Mouse (Mus musculus): ENCODE data around the gene Cdh13. TPM values are rescaled to one million over a fixed set of nuclear protein-coding genes. Genes with fewer than 3 reads are reported as not detected.
A peak's percentile ranks its signal among the peaks of the same experiment; 100 is the strongest.

The Cdh13 gene
- polyA plus RNA-seq, 1 experiment from 2014 or later, result 0.45 TPM

DNA sequence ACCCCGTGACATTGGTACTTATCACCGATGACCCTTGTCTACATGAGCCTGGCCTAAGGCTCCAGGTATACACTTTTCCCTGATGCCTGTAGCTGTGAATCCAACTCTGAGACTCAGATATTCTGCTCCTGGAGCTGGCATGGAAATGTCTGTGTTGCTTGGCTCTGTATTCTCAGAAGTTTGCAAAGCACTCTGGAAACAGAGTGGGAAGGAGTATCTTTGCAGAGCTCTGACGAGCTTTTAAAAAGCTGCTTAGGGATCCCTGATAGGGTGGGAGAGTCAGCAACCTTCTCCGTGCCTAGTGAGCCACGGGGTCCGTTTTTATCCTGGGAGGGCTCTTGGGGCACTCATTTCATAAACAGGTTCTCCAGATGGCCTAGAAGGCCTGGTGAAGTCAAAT is 526.1 kb downstream of the Cdh13 start:
- no peaks in the 10 kb centered on the region for H3K27me3 ChIP-seq
- H3K9ac ChIP-seq, result no peak overlapping the region
- ATAC-seq (ENCODE audit: low read depth), result no peak
- H3K36me3 ChIP-seq, result no peaks in the 10 kb centered on the region
- no peaks in the 10 kb centered on the region; the same call in 1 of the 2 replicates for H3K9me3 ChIP-seq (replicated peaks)
- H3K4me3 ChIP-seq (replicated peaks), result no peak overlapping the region
- H3K4me2 ChIP-seq, result no peak overlapping the region
- no peaks in the 10 kb centered on the region for H3K4me1 ChIP-seq (replicated peaks)
- DNase-seq, result no peak
- WGBS (ENCODE audit: insufficient replicate concordance), result 52% methylated on average over 6 of the region's 6 CpGs
- H3K27ac ChIP-seq, result no peak overlapping the region

DNA sequence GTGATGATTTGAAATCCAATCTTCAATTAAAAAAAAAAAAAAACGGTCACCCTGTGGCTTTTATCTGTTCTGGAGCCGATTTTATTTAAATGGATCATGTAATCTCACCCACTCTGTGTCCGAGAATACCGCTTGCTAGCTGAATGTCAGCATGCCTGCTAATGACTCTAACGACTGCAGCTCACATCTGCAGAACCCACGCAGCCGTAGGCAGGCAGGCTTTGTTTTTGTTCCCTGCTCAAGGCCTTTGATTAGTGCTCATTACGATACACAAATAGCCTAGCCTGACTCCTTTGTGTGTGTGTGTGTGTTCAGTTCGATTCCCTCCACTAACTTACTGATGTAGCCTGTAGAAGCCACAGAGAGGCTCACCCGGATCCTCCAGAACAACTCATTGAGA is 531.5 kb downstream of the Cdh13 start:
- Histone ChIP-seq H3K27me3 (no peaks in the 10 kb centered on the region), H3K36me3 (no peaks in the 10 kb centered on the region), H3K4me3 (replicated peaks) (no peak overlapping the region), H3K9ac (no peak overlapping the region), H3K4me2 (no peak overlapping the region), H3K4me1 (replicated peaks) (no peaks in the 10 kb centered on the region), H3K27ac (no peak overlapping the region), H3K9me3 (replicated peaks) (0 out of 2 replicates have a peak, but pooled peaks cover 3% of the 10 kb centered on the region)
- ATAC-seq (ENCODE audit: low read depth) (no peak), DNase-seq (no peak)
- WGBS (ENCODE audit: insufficient replicate concordance), result 59% methylated on average over 10 of the region's 10 CpGs

DNA sequence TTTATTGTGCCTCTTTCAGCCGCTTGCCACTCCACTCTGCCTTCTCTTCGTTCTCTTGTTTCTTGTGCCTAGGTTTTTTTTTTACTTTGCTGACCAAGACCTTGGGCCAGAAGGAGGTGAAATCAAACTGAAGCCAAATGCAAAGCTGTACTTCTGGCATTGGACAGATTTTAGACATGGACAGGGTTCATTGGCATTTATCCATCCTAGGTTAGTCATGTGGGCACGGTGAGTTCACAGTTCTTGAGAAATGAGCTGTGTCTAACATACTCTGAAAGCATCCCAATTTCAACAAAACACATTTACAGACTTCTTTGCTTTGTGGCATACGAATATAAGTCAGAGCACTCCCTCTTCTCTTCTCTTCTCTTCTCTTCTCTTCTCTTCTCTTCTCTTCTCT is 543.2 kb downstream of the Cdh13 start:
- no peak for ATAC-seq (ENCODE audit: low read depth)
- H3K27ac ChIP-seq, result no peak overlapping the region

DNA sequence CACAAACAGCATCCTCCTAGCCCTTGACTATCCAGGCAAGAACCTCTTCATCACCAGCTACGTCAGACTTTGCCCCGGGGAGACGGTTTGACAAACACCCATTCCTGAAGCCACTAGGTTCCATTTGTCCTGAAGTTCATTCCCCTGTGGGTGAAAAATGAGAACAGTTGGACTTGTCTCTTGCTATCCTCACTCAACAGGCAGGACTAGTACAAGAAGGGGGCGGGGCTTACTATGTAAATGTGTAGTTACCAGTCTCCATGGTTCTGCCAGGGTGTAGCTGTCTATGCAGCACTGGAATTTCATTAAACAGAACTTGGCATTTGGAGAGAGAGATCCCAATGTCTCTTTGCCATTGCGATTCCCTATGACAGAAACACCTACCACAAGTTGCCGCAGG is 544.2 kb downstream of the Cdh13 start:
- Histone ChIP-seq H3K4me1 (replicated peaks) (no peaks in the 10 kb centered on the region), H3K9me3 (replicated peaks) (peaks cover 3% of the 10 kb centered on the region; the same call in 1 of the 2 replicates), H3K4me2 (no peak overlapping the region), H3K27me3 (no peaks in the 10 kb centered on the region), H3K27ac (no peak overlapping the region), H3K9ac (no peak overlapping the region), H3K4me3 (replicated peaks) (no peak overlapping the region), H3K36me3 (no peaks in the 10 kb centered on the region)
- ATAC-seq (ENCODE audit: low read depth) (no peak), DNase-seq (no peak)
- WGBS (ENCODE audit: insufficient replicate concordance), result 83% methylated on average over 6 of the region's 6 CpGs

More for the DNA sequence above, 543.2 kb downstream of the Cdh13 start:
- H3K9ac ChIP-seq, result no peak overlapping the region
- H3K9me3 ChIP-seq (replicated peaks), result peaks cover 3% of the 10 kb centered on the region; the same call in 1 of the 2 replicates
- H3K4me1 ChIP-seq (replicated peaks), result no peaks in the 10 kb centered on the region
- H3K36me3 ChIP-seq, result no peaks in the 10 kb centered on the region
- no peak for DNase-seq
- H3K27me3 ChIP-seq, result no peaks in the 10 kb centered on the region
- no peak overlapping the region for H3K4me3 ChIP-seq (replicated peaks)
- no peak overlapping the region for H3K4me2 ChIP-seq
- 66% methylated on average over 4 of the region's 4 CpGs for WGBS (ENCODE audit: insufficient replicate concordance)

DNA sequence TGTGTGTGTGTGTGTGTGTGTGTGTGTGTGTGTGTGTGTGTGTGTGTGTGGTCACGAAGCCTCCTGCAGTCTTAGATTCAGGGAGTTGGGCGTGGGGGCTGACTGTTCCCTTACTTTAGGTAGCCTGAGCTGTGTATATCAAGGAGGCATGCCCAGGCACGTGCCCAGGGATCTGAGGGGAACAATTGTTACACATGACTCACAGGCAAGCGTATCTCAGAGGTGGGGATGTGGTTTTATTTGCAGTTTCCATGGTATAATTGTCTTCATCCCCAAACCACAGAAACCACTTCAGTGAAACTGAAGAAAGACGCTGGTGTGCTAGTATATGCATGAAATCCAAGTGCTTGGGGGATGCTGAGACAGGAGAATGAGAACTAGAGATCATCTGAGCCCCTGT is 546.8 kb downstream of the Cdh13 start:
- WGBS (ENCODE audit: insufficient replicate concordance), result 29% methylated on average over 5 of the region's 5 CpGs
- no peak overlapping the region for H3K4me2 ChIP-seq
- no peaks in the 10 kb centered on the region for H3K36me3 ChIP-seq
- no peak for DNase-seq
- H3K4me3 ChIP-seq (replicated peaks), result no peak overlapping the region
- no peaks in the 10 kb centered on the region for H3K4me1 ChIP-seq (replicated peaks)
- no peak overlapping the region for H3K9ac ChIP-seq
- H3K9me3 ChIP-seq (replicated peaks), result peaks cover 3% of the 10 kb centered on the region; the same call in 1 of the 2 replicates
- no peak for ATAC-seq (ENCODE audit: low read depth)
- no peaks in the 10 kb centered on the region for H3K27me3 ChIP-seq
- no peak overlapping the region for H3K27ac ChIP-seq

DNA sequence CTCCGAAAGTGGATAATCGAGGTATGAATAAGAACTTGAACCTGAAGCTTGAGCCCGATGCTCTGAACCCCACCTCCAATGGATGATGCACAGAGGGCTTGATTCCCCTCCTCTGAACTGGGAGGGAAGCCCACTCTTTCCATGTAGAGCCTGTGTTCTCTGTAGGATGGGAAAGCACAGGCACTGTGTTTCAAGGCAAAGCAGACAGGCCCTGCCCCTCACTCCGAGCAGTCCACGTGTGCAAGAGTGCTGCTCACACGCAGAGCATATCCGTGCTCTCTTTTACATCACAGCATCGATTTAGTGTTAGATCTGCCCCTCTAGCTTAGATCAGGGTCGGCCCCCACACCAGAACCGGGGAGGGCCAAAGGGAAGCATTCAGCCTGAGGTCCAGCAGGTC is 547.5 kb downstream of the Cdh13 start:
- 76% methylated on average over 10 of the region's 10 CpGs for WGBS (ENCODE audit: insufficient replicate concordance)
- DNase-seq (no peak), ATAC-seq (ENCODE audit: low read depth) (no peak)
- Histone ChIP-seq H3K36me3 (no peaks in the 10 kb centered on the region), H3K9me3 (replicated peaks) (peaks cover 3% of the 10 kb centered on the region; the same call in 1 of the 2 replicates), H3K4me2 (no peak overlapping the region), H3K4me1 (replicated peaks) (no peaks in the 10 kb centered on the region), H3K9ac (no peak overlapping the region), H3K4me3 (replicated peaks) (no peak overlapping the region), H3K27ac (no peak overlapping the region), H3K27me3 (no peaks in the 10 kb centered on the region)

DNA sequence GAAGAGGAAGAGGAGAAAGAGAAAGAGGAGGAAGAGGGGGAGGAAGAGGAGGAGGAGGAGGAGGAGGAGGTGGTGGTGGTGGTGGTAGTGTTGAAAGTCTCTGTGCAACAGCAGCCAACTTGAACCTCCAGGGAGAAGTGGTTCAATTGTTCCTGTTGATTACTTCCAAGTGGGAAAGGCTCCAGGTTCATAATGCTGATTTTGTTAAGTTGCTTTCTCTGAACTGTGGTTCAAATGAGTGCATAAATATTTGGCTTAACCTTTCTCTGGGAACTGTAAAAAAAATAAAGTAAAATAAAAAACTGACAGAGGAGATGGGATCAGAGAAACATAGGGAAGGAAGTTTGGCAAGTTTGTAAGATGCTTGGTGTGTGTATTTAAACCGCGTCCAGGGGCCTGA is 555.3 kb downstream of the Cdh13 start:
- ATAC-seq (ENCODE audit: low read depth) (no peak), DNase-seq (no peak)
- Histone ChIP-seq H3K9ac (no peak overlapping the region), H3K4me3 (replicated peaks) (no peak overlapping the region), H3K36me3 (no peaks in the 10 kb centered on the region), H3K9me3 (replicated peaks) (no peaks in the 10 kb centered on the region; the same call in 1 of the 2 replicates), H3K4me1 (replicated peaks) (no peaks in the 10 kb centered on the region), H3K4me2 (no peak overlapping the region), H3K27me3 (no peaks in the 10 kb centered on the region), H3K27ac (no peak overlapping the region)
- 77% methylated on average over 2 of the region's 2 CpGs for WGBS (ENCODE audit: insufficient replicate concordance)

DNA sequence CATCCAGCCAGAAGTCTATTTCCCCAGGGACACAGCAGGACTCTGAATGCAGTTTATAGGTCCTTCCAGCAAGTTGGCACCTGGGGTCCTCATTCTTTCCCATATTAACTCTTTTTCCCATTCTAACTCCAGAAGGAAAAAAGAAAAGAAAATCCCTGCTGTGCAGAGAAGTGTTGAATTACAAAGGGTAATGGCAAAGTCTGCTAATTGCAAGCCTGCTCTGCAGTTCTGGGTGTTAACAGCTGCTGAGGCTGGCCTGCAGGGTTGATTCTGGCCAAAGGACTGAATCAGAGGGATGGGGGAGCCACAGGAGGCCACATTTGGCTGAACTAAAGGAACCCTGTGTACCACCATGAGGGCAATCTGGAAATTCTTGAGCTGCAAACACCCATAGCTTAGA is 562.2 kb downstream of the Cdh13 start:
- H3K4me1 ChIP-seq (replicated peaks), result no peaks in the 10 kb centered on the region
- DNase-seq, result no peak
- no peak for ATAC-seq (ENCODE audit: low read depth)

DNA sequence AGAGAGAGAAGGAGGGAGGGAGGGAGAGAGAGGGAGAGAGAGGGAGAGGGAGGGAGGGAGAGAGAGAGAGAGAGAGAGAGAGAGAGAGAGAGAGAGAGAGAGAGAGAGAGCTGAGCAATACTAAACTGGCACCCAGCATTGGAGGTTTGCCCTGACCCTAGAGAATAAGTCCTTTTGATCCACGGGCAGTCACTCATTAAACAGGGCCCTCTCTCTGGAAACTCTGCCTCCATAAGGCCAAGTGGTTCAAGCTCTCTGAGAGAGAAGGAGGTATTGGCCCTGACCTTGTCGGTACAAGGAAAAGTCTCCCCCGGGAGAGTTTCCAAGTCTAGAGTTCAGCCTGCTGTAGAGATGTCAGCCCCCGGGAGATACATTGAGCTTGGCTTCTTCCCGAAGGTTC is 564.5 kb downstream of the Cdh13 start:
- WGBS (ENCODE audit: insufficient replicate concordance), result 42% methylated on average over 5 of the region's 5 CpGs
- DNase-seq, result no peak
- Histone ChIP-seq H3K4me3 (replicated peaks) (no peak overlapping the region), H3K9ac (no peak overlapping the region), H3K27ac (no peak overlapping the region), H3K4me2 (no peak overlapping the region), H3K9me3 (replicated peaks) (no peaks in the 10 kb centered on the region), H3K36me3 (no peaks in the 10 kb centered on the region), H3K4me1 (replicated peaks) (no peaks in the 10 kb centered on the region), H3K27me3 (no peaks in the 10 kb centered on the region)
- ATAC-seq (ENCODE audit: low read depth), result no peak

More for the DNA sequence above, 562.2 kb downstream of the Cdh13 start:
- Histone ChIP-seq H3K9me3 (replicated peaks) (no peaks in the 10 kb centered on the region), H3K36me3 (no peaks in the 10 kb centered on the region), H3K9ac (no peak overlapping the region), H3K27me3 (no peaks in the 10 kb centered on the region), H3K4me2 (no peak overlapping the region), H3K27ac (no peak overlapping the region), H3K4me3 (replicated peaks) (no peak overlapping the region)

DNA sequence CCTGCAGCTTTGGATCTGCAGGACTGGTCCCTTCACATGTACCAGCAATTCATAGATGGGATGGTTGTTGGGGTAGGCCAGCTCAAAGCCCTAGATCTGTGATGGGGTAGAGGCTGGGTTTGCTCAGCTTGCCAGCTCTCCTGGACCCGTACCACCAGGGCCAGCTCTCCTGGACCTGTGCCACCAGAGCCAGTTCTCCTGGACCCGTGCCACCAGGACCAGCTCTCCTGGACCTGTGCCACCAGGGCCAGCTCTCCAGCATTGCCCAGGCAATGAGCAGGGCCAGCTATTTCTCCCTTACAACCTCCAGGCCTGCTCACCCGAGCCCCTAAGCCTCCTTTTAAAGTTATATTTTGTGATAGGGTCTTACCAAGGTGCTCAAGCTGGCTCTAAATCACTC is 566.0 kb downstream of the Cdh13 start:
- Histone ChIP-seq H3K9me3 (replicated peaks) (no peaks in the 10 kb centered on the region; the same call in 1 of the 2 replicates), H3K4me2 (no peak overlapping the region), H3K4me3 (replicated peaks) (no peak overlapping the region), H3K36me3 (no peaks in the 10 kb centered on the region), H3K4me1 (replicated peaks) (no peaks in the 10 kb centered on the region), H3K9ac (no peak overlapping the region), H3K27me3 (no peaks in the 10 kb centered on the region), H3K27ac (no peak overlapping the region)
- 57% methylated on average over 3 of the region's 3 CpGs for WGBS (ENCODE audit: insufficient replicate concordance)
- no peak for ATAC-seq (ENCODE audit: low read depth)
- DNase-seq, result no peak

DNA sequence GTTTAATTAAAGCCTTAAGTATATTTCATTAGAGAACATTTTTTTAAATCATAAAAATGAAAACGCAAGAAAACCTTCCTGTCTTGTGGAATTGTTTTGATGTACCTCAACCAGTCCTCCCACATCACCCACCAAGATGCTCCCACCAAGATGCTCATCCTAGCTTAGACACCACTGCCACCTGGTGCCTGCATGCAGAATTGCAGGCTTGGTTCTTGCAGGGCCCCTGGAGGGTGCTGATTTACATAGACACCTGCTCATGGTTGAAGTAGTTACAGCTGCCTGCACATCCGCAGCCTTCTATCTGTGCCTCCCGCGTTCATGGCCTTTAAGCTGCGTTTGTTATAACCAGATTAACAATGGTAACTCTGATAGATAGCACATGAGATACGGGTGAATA is 566.8 kb downstream of the Cdh13 start:
- no peaks in the 10 kb centered on the region for H3K27me3 ChIP-seq

DNA sequence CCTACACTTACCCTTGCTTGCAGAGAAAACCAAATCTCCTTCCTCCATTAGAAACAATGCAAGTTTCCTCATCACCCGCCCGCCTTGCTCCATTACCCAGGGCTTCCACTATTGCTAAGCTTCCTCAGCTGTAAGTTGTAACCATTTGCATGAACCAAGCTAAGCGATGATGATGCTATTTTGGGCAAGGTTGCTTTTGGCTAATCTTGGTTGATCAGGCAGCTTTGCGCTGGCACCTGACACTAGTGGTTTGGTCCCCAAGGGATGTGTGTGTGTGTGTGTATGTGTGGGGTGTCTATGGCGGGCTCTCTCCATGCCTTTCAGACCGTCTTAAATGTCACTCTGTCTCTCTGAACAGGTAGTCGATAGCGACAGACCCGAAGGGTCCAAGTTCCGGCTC is 567.8 kb downstream of the Cdh13 start:
- H3K36me3 ChIP-seq, result no peaks in the 10 kb centered on the region
- no peak overlapping the region for H3K4me3 ChIP-seq (replicated peaks)
- ATAC-seq (ENCODE audit: low read depth) (no peak), DNase-seq (no peak)
- 69% methylated on average over 10 of the region's 10 CpGs for WGBS (ENCODE audit: insufficient replicate concordance)
- H3K9me3 ChIP-seq (replicated peaks), result no peaks in the 10 kb centered on the region; the same call in 1 of the 2 replicates
- no peaks in the 10 kb centered on the region for H3K27me3 ChIP-seq
- no peaks in the 10 kb centered on the region for H3K4me1 ChIP-seq (replicated peaks)
- H3K9ac ChIP-seq, result no peak overlapping the region
- no peak overlapping the region for H3K4me2 ChIP-seq
- H3K27ac ChIP-seq, result no peak overlapping the region

More for the DNA sequence above, 566.8 kb downstream of the Cdh13 start:
- Histone ChIP-seq H3K9me3 (replicated peaks) (no peaks in the 10 kb centered on the region; the same call in 1 of the 2 replicates), H3K4me3 (replicated peaks) (no peak overlapping the region), H3K36me3 (no peaks in the 10 kb centered on the region), H3K4me1 (replicated peaks) (no peaks in the 10 kb centered on the region), H3K27ac (no peak overlapping the region), H3K4me2 (no peak overlapping the region), H3K9ac (no peak overlapping the region)
- WGBS (ENCODE audit: insufficient replicate concordance), result 13% methylated on average over 6 of the region's 6 CpGs
- ATAC-seq (ENCODE audit: low read depth) (no peak), DNase-seq (peak; percentile 18)
